Mouse (Mus musculus): Measurements from ENCODE around the gene Ndel1. TPM values are rescaled to one million over a fixed set of nuclear protein-coding genes. Genes with fewer than 3 reads are reported as not detected.

Gene Ndel1
- 39.4 and 48.7 TPM in 2 replicates for total RNA-seq (2014; fragmentation: Nextera tagmentation)
- total RNA-seq (2017) = 52.3 and 64.3 TPM in 2 replicates
- 26.2 and 40.3 TPM in 2 replicates for polyA plus RNA-seq (2012)

DNA sequence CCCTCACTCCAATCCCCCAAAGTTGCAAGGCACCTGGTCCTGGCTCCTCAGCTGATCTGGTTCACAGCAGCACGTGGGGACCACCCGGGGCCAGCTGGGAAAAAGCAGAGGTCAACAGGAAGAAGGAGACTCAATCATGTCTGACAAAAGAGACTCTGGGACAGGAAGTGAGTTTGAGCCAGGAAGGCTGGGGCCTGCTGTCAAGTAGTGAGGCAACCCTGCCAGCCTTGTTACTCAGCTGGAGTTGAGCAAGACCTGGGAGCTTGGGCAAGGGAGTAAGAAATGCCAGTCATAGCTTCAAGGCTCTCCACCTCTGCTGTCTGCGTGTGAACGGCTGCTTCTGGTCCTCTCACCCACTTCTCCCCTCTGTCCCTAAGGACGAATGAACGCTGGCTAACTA lies at the start of gene Ndel1:
TSS of gene Ndel1 (minus strand) at position 111 of the 400 bp plus-strand sequence.
- Histone ChIP-seq H3K27me3 (ENCODE audit: insufficient read depth, low read length) (peaks cover 24% of the 10 kb centered on the region; the same call in 1 of the 2 replicates), H3K9me3 (replicated peaks) (no peaks in the 10 kb centered on the region), H3K4me3 (ENCODE audit: low read depth, low read length) (no peak within 1 kb of the TSS), H3K36me3 (replicated peaks) (no peaks in the 10 kb centered on the region), H3K4me1 (ENCODE audit: insufficient read depth, low read depth, low read length) (no peaks in the 10 kb centered on the region)
- no peak for DNase-seq (ENCODE audit: low spot score)
- TF ChIP-seq CTCF (IDR thresholded peaks at IDR 0.05; ENCODE audit: low read depth, low read length) (no peak), POLR2AphosphoS5 (IDR thresholded peaks at IDR 0.05; ENCODE audit: insufficient replicate concordance, low read depth, low read length) (no peak), GATA1 (IDR thresholded peaks at IDR 0.05; ENCODE audit: borderline replicate concordance, low read length) (no peak), TAL1 (conservative IDR thresholded peaks at IDR 0.05; ENCODE audit: low read depth, low read length) (no peak), GATA2 (IDR thresholded peaks at IDR 0.05; ENCODE audit: borderline replicate concordance, low read depth, low read length) (no peak)
- ATAC-seq (ENCODE audit: extremely low read depth, insufficient number of reproducible peaks, low FRiP score, poor library complexity, severe bottlenecking) = no peak

DNA sequence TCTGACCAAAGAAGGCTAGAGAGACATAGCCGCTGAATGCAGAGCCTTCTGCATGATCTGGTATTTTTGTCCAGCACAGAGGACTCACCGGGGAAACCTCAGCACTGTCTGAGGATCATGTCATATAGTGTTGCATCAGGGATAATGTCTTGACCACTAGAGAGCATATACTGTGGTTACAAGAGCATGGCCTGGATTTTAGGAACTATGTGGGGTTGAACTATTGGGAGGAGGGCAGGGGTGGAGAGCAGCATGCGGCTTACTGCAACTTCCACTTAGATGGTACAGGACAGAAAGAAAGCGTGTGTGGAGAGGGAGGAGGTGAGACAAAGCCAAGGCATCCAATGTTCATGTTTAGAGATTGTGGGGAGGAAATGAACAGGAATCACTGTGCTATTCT lies 42.9 kb upstream of the Ndel1 start:
- peaks cover 45% of the 10 kb centered on the region for H3K27me3 ChIP-seq (ENCODE audit: insufficient read depth, low read length)
- no peak for DNase-seq (ENCODE audit: low spot score)
- no peaks in the 10 kb centered on the region for H3K36me3 ChIP-seq (replicated peaks)
- TF ChIP-seq POLR2AphosphoS5 (IDR thresholded peaks at IDR 0.05; ENCODE audit: insufficient replicate concordance, low read depth, low read length) (no peak), CTCF (IDR thresholded peaks at IDR 0.05; ENCODE audit: low read depth, low read length) (no peak), GATA1 (IDR thresholded peaks at IDR 0.05; ENCODE audit: borderline replicate concordance, low read length) (no peak), TAL1 (conservative IDR thresholded peaks at IDR 0.05; ENCODE audit: low read depth, low read length) (no peak), GATA2 (IDR thresholded peaks at IDR 0.05; ENCODE audit: borderline replicate concordance, low read depth, low read length) (no peak)
- peaks cover 3% of the 10 kb centered on the region; the same call in 1 of the 2 replicates for H3K4me1 ChIP-seq (ENCODE audit: insufficient read depth, low read depth, low read length)
- no peak for ATAC-seq (ENCODE audit: extremely low read depth, insufficient number of reproducible peaks, low FRiP score, poor library complexity, severe bottlenecking)
- no peak overlapping the region for H3K4me3 ChIP-seq (ENCODE audit: low read depth, low read length)
- peaks cover 2% of the 10 kb centered on the region; the same call in 1 of the 2 replicates for H3K9me3 ChIP-seq (replicated peaks)

DNA sequence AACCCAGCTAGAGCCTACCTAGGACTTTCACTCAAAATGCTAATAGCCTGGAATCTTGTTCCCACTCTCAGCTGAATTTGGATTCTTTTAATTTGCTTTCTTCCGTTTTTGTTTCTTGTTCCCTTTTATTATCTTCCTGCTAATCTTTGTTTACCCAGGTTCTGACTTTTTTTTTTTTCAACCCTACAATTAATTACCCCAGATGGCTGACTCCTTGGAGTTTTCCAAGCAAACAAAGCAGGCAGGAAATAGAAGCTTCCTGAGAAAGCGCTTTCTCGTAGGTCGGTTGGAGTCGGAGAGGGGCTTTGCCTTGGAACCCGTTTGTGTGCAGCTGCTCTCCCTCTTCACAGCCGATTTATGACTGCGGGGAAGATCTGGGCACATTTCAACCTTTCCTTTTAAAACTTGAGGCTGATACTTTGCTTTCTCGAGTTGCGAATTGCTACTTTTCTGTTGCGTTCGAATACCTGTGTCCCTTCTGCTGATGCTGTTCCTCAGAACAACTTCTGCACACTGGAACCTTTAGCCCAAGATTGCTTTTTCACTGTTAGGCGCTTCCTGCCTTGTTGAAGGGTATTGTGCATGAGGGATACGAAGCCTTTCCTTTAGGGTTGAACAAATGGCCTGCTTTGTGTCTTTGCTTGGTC lies 40.0 kb upstream of the Ndel1 start:
- no peak for ATAC-seq (ENCODE audit: extremely low read depth, insufficient number of reproducible peaks, low FRiP score, poor library complexity, severe bottlenecking)
- no peak overlapping the region for H3K4me3 ChIP-seq (ENCODE audit: low read depth, low read length)
- TF ChIP-seq GATA1 (IDR thresholded peaks at IDR 0.05; ENCODE audit: borderline replicate concordance, low read length) (no peak), GATA2 (IDR thresholded peaks at IDR 0.05; ENCODE audit: borderline replicate concordance, low read depth, low read length) (no peak), TAL1 (conservative IDR thresholded peaks at IDR 0.05; ENCODE audit: low read depth, low read length) (no peak), POLR2AphosphoS5 (IDR thresholded peaks at IDR 0.05; ENCODE audit: insufficient replicate concordance, low read depth, low read length) (no peak), CTCF (IDR thresholded peaks at IDR 0.05; ENCODE audit: low read depth, low read length) (no peak)
- no peak for DNase-seq (ENCODE audit: low spot score)
- H3K36me3 ChIP-seq (replicated peaks) = peaks cover 7% of the 10 kb centered on the region
- peaks cover 2% of the 10 kb centered on the region; the same call in 1 of the 2 replicates for H3K9me3 ChIP-seq (replicated peaks)
- H3K27me3 ChIP-seq (ENCODE audit: insufficient read depth, low read length) = peaks cover 33% of the 10 kb centered on the region
- H3K4me1 ChIP-seq (ENCODE audit: insufficient read depth, low read depth, low read length) = peaks cover 12% of the 10 kb centered on the region

DNA sequence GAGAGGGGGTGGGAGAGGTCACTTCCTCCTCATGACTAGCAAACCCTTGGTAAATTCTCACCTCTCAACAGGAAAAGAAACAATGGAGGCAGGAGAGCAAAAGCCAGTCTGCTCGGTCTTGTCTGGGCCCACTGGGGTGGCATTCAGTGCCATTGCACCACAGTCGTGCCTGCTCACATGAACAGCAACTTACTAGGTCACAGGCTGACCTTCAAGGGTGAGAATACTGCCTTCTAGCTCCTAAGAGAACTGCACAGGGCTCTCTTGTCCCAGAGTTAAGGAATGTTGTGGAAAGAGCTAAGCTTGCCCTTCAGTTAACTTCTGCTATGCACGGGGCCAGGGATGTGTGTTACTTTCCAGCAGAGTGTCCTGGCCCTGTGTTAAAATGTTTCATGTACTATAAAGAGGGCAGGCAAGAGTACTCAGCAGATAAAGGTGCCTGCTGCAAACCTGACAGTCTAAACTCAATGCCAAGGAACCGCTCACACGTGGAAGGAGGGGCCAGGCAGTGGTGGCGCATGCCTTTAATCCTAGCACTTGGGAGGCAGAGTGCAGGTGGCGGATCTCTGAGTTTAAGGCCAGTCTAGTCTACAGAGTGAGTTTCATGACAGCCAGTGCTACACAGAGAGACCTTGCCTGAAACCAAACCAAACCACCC lies 37.3 kb upstream of the Ndel1 start:
- Histone ChIP-seq H3K27me3 (ENCODE audit: insufficient read depth, low read length) (peaks cover 16% of the 10 kb centered on the region), H3K9me3 (replicated peaks) (peaks cover 2% of the 10 kb centered on the region; the same call in 1 of the 2 replicates), H3K4me3 (ENCODE audit: low read depth, low read length) (no peak overlapping the region), H3K36me3 (replicated peaks) (peaks cover 33% of the 10 kb centered on the region), H3K4me1 (ENCODE audit: insufficient read depth, low read depth, low read length) (peaks cover 32% of the 10 kb centered on the region)
- DNase-seq (ENCODE audit: low spot score) (no peak), ATAC-seq (ENCODE audit: extremely low read depth, insufficient number of reproducible peaks, low FRiP score, poor library complexity, severe bottlenecking) (no peak)
- TF ChIP-seq TAL1 (conservative IDR thresholded peaks at IDR 0.05; ENCODE audit: low read depth, low read length) (no peak), GATA2 (IDR thresholded peaks at IDR 0.05; ENCODE audit: borderline replicate concordance, low read depth, low read length) (no peak), POLR2AphosphoS5 (IDR thresholded peaks at IDR 0.05; ENCODE audit: insufficient replicate concordance, low read depth, low read length) (no peak), CTCF (IDR thresholded peaks at IDR 0.05; ENCODE audit: low read depth, low read length) (no peak), GATA1 (IDR thresholded peaks at IDR 0.05; ENCODE audit: borderline replicate concordance, low read length) (no peak)

DNA sequence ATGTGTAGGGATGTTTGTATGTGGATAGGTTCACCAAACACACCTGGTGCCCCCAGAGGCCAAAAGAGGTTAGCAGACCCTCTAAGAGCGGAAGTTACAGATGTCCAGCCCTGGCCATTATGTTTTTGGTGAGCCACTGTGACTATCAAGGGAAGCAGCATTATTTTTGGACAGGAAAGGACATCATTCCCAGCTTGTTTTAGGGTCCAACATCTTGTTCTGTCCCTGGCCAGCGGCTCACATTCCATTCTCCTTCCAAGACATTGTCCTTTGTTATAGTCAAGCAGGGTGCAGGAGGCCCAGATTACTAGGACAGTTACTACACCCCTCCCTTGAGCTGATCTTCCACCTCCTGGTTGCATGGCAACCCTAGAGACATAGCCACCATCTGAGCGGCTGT lies 35.6 kb upstream of the Ndel1 start:
- Histone ChIP-seq H3K4me3 (ENCODE audit: low read depth, low read length) (no peak overlapping the region), H3K9me3 (replicated peaks) (no peaks in the 10 kb centered on the region), H3K4me1 (ENCODE audit: insufficient read depth, low read depth, low read length) (peaks cover 45% of the 10 kb centered on the region), H3K27me3 (ENCODE audit: insufficient read depth, low read length) (peaks cover 12% of the 10 kb centered on the region), H3K36me3 (replicated peaks) (peaks cover 51% of the 10 kb centered on the region)
- no peak for ATAC-seq (ENCODE audit: extremely low read depth, insufficient number of reproducible peaks, low FRiP score, poor library complexity, severe bottlenecking)
- TF ChIP-seq GATA2 (IDR thresholded peaks at IDR 0.05; ENCODE audit: borderline replicate concordance, low read depth, low read length) (no peak), POLR2AphosphoS5 (IDR thresholded peaks at IDR 0.05; ENCODE audit: insufficient replicate concordance, low read depth, low read length) (0 out of 2 replicates have a peak, but pooled peaks have one; percentile 40)
- no peak for DNase-seq (ENCODE audit: low spot score)

DNA sequence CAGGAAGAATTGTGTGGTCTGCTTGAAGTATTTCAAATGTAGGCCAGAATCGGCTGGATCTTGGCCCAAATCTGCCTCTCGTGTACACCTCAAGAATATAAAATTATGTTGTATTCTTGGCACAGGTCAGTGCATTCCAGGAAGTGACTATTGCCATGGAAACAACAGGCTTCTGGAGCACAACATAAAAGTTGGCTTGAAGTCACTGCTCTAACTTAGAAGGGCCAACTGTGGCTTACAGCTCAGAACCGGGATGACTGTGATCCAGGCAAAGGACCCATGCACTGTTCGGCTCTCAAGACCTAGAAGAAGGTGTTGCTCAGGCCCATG lies 34.8 kb upstream of the Ndel1 start:
- Histone ChIP-seq H3K27me3 (ENCODE audit: insufficient read depth, low read length) (peaks cover 5% of the 10 kb centered on the region; the same call in 1 of the 2 replicates), H3K36me3 (replicated peaks) (peaks cover 51% of the 10 kb centered on the region), H3K4me3 (ENCODE audit: low read depth, low read length) (no peak overlapping the region), H3K9me3 (replicated peaks) (no peaks in the 10 kb centered on the region), H3K4me1 (ENCODE audit: insufficient read depth, low read depth, low read length) (peaks cover 45% of the 10 kb centered on the region)
- DNase-seq (ENCODE audit: low spot score) = no peak
- no peak for TF ChIP-seq CTCF (IDR thresholded peaks at IDR 0.05; ENCODE audit: low read depth, low read length)
- no peak for ATAC-seq (ENCODE audit: extremely low read depth, insufficient number of reproducible peaks, low FRiP score, poor library complexity, severe bottlenecking)
